Mouse (Mus musculus): ENCODE data around the gene Slc11a1.

GRCm38 (mm10) chr1:74384525-74384924 lies 9.5 kb downstream of the Slc11a1 start:
- TF ChIP-seq CTCF (IDR thresholded peaks at IDR 0.05; ENCODE audit: borderline replicate concordance, control insufficient read depth, extremely low read depth, insufficient read depth, low read length, poor library complexity) (no peak), POLR2A (IDR thresholded peaks at IDR 0.05; ENCODE audit: control insufficient read depth, extremely low read depth, insufficient read depth, low read length, poor library complexity) (no peak)
